Mouse (Mus musculus): ENCODE data around the gene Syk. TPM values are rescaled to one million over a fixed set of nuclear protein-coding genes. Genes with fewer than 3 reads are reported as not detected.

Syk gene
- polyA plus RNA-seq, 1 experiment from 2014 or later = 9.6 TPM

DNA sequence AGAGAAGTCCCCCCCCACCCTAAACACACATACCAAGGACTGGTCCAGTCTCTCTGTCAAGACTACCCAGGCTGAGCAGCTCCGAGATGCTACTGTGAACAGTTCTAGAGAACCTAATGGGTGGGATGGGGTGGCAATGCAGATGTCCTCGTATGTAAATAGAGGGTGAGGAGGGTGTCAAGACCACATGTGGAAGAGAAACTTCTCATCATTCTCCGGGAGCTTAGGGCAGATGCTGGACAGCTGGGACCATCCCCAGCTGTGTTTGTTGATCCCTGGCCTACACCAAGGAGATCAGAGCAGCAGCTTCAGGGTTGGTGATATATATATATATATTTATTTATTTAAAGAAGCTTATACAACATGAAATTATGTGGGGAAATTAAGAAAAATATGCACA is 22.0 kb downstream of the Syk start:
- H3K27me3 ChIP-seq (ENCODE audit: control insufficient read depth, insufficient read depth, low read length) = no peaks in the 10 kb centered on the region
- no peak overlapping the region for H3K27ac ChIP-seq (replicated peaks in 1 of 2; ENCODE audit: control insufficient read depth in 1 of 2, insufficient read depth in 1 of 2, low read depth in 2 of 2, low read length in 2 of 2)
- no peak overlapping the region for H3K4me2 ChIP-seq (ENCODE audit: low read length)
- no peak overlapping the region for H3K9ac ChIP-seq (ENCODE audit: low read length)
- ATAC-seq (ENCODE audit: insufficient number of reproducible peaks, insufficient read depth, low FRiP score, low read depth) = no peak
- H3K4me1 ChIP-seq (ENCODE audit: control insufficient read depth in 2 of 2, insufficient read depth in 2 of 2, low read length in 2 of 2) = peaks cover 8 to 12% of the 10 kb centered on the region in 2 experiments; a peak in 3 of 4 replicates
- H3K9me3 ChIP-seq (ENCODE audit: control insufficient read depth, low read length) = 0 out of 2 replicates have a peak, but pooled peaks cover 4% of the 10 kb centered on the region
- no peak overlapping the region for H3K4me3 ChIP-seq (ENCODE audit: control insufficient read depth in 1 of 2, insufficient read depth in 1 of 2, low read depth in 1 of 2, low read length in 2 of 2)
- WGBS = 92% methylated on average over 3 of the region's 3 CpGs
- H3K36me3 ChIP-seq (ENCODE audit: control insufficient read depth, insufficient read depth, low read length) = no peaks in the 10 kb centered on the region

DNA sequence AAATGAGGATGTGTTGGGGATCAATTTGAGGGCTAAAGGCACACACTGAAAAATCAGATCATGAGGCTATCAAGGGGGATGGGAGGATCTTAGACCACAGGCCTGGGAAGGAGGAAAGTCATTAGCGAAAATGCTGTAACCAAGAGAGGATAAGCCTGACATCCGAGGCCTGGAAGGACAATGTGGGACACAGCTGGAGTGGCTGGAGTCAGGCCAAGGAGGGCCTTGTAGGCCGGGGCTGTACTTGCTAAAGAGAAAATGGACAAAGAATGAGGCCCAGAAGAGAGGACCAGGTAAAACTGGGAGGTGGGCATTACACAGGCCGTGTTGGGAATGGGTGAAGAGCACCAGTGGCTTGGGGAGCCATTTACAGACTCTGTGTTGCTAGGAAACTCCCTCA is 22.9 kb downstream of the Syk start:
- Histone ChIP-seq H3K4me1 (ENCODE audit: control insufficient read depth in 2 of 2, insufficient read depth in 2 of 2, low read length in 2 of 2) (peaks cover 8 to 12% of the 10 kb centered on the region in 2 experiments; a peak in 3 of 4 replicates), H3K4me3 (ENCODE audit: control insufficient read depth in 1 of 2, insufficient read depth in 1 of 2, low read depth in 1 of 2, low read length in 2 of 2) (no peak overlapping the region), H3K27me3 (ENCODE audit: control insufficient read depth, insufficient read depth, low read length) (no peaks in the 10 kb centered on the region), H3K27ac (replicated peaks in 1 of 2; ENCODE audit: control insufficient read depth in 1 of 2, insufficient read depth in 1 of 2, low read depth in 2 of 2, low read length in 2 of 2) (no peak overlapping the region), H3K9ac (ENCODE audit: low read length) (no peak overlapping the region), H3K36me3 (ENCODE audit: control insufficient read depth, insufficient read depth, low read length) (no peaks in the 10 kb centered on the region), H3K9me3 (ENCODE audit: control insufficient read depth, low read length) (0 out of 2 replicates have a peak, but pooled peaks cover 4% of the 10 kb centered on the region), H3K4me2 (ENCODE audit: low read length) (no peak overlapping the region)
- 70% methylated on average over 4 of the region's 4 CpGs for WGBS
- ATAC-seq (ENCODE audit: insufficient number of reproducible peaks, insufficient read depth, low FRiP score, low read depth) = no peak

DNA sequence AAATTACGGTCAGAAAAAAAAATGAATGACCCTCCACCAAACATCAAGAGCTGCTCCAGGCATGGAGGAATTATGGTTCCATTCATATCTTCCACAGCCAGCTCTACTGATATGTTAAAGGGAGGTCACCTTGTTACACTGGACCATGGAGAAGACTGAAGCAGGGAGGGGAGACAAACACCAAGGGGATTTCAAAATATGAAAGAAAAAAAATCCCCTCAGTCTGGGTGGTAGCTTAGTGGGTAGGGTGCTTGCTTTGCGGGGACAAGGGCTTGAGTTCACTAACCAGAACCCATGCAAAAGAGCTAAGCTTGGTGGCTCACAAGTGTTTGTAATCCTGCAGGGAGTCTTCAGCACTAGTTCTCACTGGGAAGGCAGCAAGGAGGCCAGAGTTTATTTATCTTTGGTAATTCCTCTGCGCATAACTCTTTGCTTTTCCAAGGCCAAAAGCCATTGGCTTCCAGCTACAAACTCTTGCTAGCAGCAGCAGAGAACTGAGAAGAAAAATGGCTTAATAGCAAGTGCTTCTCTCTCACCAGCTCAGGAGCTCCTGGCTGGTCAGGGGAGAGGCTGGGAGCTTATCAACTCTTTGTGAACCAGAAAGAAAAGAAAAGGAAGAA is 23.8 kb downstream of the Syk start:
- WGBS = 71% methylated on average over 3 of the region's 3 CpGs

DNA sequence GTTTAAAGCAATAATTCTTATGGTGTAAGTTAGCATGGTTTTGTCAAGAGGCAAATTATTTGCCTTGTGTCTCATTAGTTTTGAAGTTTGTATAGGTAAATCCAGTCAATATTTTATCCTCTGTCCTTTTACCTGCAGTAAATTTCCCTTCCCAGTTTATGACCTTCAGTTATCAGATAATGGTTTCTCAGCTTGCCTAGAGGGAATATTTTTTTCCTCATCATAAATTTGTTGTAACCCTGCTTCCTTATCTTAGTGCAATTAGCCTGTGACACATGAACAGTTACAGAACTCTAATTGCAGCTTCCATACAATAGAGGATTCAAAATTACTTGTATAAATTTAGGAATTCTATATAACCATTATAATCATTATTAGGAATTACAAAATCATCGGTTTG is 25.0 kb downstream of the Syk start:
- ATAC-seq (ENCODE audit: insufficient number of reproducible peaks, insufficient read depth, low FRiP score, low read depth) = no peak
- no peak overlapping the region for H3K4me3 ChIP-seq (ENCODE audit: control insufficient read depth in 1 of 2, insufficient read depth in 1 of 2, low read depth in 1 of 2, low read length in 2 of 2)
- H3K4me2 ChIP-seq (ENCODE audit: low read length) = no peak overlapping the region
- no peaks in the 10 kb centered on the region for H3K27me3 ChIP-seq (ENCODE audit: control insufficient read depth, insufficient read depth, low read length)
- no peaks in the 10 kb centered on the region for H3K9me3 ChIP-seq (ENCODE audit: control insufficient read depth, low read length)
- H3K9ac ChIP-seq (ENCODE audit: low read length) = no peak overlapping the region
- H3K36me3 ChIP-seq (ENCODE audit: control insufficient read depth, insufficient read depth, low read length) = peaks cover 9% of the 10 kb centered on the region; the same call in 1 of the 2 replicates
- H3K4me1 ChIP-seq (ENCODE audit: control insufficient read depth in 2 of 2, insufficient read depth in 2 of 2, low read length in 2 of 2) = peaks cover 4% of the 10 kb centered on the region in 2 experiments; a peak in 3 of 4 replicates
- H3K27ac ChIP-seq (replicated peaks in 1 of 2; ENCODE audit: control insufficient read depth in 1 of 2, insufficient read depth in 1 of 2, low read depth in 2 of 2, low read length in 2 of 2) = no peak overlapping the region
- WGBS = 85% methylated on average over 1 of the region's 1 CpGs

More for the DNA sequence above, 23.8 kb downstream of the Syk start:
- H3K9ac ChIP-seq (ENCODE audit: low read length) = no peak overlapping the region
- H3K27ac ChIP-seq (replicated peaks in 1 of 2; ENCODE audit: control insufficient read depth in 1 of 2, insufficient read depth in 1 of 2, low read depth in 2 of 2, low read length in 2 of 2) = no peak overlapping the region
- H3K4me2 ChIP-seq (ENCODE audit: low read length) = no peak overlapping the region
- 0 out of 2 replicates have a peak, but pooled peaks cover 4% of the 10 kb centered on the region for H3K36me3 ChIP-seq (ENCODE audit: control insufficient read depth, insufficient read depth, low read length)
- H3K9me3 ChIP-seq (ENCODE audit: control insufficient read depth, low read length) = no peaks in the 10 kb centered on the region
- ATAC-seq (ENCODE audit: insufficient number of reproducible peaks, insufficient read depth, low FRiP score, low read depth) = no peak
- no peak overlapping the region for H3K4me3 ChIP-seq (ENCODE audit: control insufficient read depth in 1 of 2, insufficient read depth in 1 of 2, low read depth in 1 of 2, low read length in 2 of 2)
- peaks cover 8 to 12% of the 10 kb centered on the region in 2 experiments; a peak in 3 of 4 replicates for H3K4me1 ChIP-seq (ENCODE audit: control insufficient read depth in 2 of 2, insufficient read depth in 2 of 2, low read length in 2 of 2)
- no peaks in the 10 kb centered on the region for H3K27me3 ChIP-seq (ENCODE audit: control insufficient read depth, insufficient read depth, low read length)

DNA sequence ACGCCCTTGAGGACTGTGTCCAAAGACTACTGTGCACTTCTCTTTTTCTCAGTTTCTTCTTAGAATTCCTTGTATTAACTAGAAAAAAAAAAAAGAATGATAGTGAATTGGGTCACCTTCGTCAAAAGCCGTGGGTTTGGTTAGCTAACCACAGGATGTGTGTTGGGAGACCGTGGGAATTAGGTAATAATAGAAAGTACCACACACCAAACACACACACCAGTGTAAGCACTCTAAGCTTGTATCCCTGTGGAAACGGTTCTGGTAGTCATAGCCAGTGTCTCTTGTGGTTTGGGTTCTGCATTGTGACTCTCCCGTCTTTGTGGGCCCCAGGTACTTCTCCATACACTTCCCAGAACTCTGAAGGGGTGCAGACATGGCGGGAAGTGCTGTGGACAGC is 27.5 kb downstream of the Syk start:
- H3K27ac ChIP-seq (replicated peaks in 1 of 2; ENCODE audit: control insufficient read depth in 1 of 2, insufficient read depth in 1 of 2, low read depth in 2 of 2, low read length in 2 of 2) = no peak overlapping the region
- no peaks in the 10 kb centered on the region for H3K4me1 ChIP-seq (ENCODE audit: control insufficient read depth in 2 of 2, insufficient read depth in 2 of 2, low read length in 2 of 2)
- no peak overlapping the region for H3K4me3 ChIP-seq (ENCODE audit: control insufficient read depth in 1 of 2, insufficient read depth in 1 of 2, low read depth in 1 of 2, low read length in 2 of 2)
- H3K4me2 ChIP-seq (ENCODE audit: low read length) = no peak overlapping the region
- peaks cover 15% of the 10 kb centered on the region for H3K36me3 ChIP-seq (ENCODE audit: control insufficient read depth, insufficient read depth, low read length)
- ATAC-seq (ENCODE audit: insufficient number of reproducible peaks, insufficient read depth, low FRiP score, low read depth) = no peak
- no peak overlapping the region for H3K9ac ChIP-seq (ENCODE audit: low read length)
- WGBS = 84% methylated on average over 7 of the region's 7 CpGs
- no peaks in the 10 kb centered on the region for H3K27me3 ChIP-seq (ENCODE audit: control insufficient read depth, insufficient read depth, low read length)
- no peaks in the 10 kb centered on the region for H3K9me3 ChIP-seq (ENCODE audit: control insufficient read depth, low read length)

DNA sequence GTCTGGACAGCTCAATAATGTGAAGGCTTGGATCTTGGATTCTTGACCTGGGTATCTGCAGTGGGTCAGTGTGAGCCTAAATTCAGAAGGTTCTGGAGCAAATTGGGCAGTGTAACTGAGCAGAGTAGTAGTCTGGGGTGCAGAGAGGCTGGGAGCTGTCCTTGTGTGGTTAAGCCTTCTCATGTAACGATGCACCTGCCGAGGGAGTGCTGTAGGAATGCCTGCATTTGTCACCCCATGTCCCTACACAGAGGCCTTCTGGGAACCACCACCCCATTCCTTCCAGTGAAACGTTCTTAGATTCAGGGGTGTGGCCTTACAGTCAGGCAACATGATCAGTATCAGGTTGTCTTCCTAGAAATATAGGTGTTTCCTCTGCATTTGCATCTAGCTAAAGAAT is 30.3 kb downstream of the Syk start:
- H3K27me3 ChIP-seq (ENCODE audit: control insufficient read depth, insufficient read depth, low read length) = no peaks in the 10 kb centered on the region
- no peak overlapping the region for H3K4me3 ChIP-seq (ENCODE audit: control insufficient read depth in 1 of 2, insufficient read depth in 1 of 2, low read depth in 1 of 2, low read length in 2 of 2)
- H3K27ac ChIP-seq (replicated peaks in 1 of 2; ENCODE audit: control insufficient read depth in 1 of 2, insufficient read depth in 1 of 2, low read depth in 2 of 2, low read length in 2 of 2) = no peak overlapping the region
- H3K9me3 ChIP-seq (ENCODE audit: control insufficient read depth, low read length) = no peaks in the 10 kb centered on the region
- peaks cover 15% of the 10 kb centered on the region for H3K36me3 ChIP-seq (ENCODE audit: control insufficient read depth, insufficient read depth, low read length)
- WGBS = 78% methylated on average over 3 of the region's 3 CpGs
- H3K9ac ChIP-seq (ENCODE audit: low read length) = no peak overlapping the region
- no peak for ATAC-seq (ENCODE audit: insufficient number of reproducible peaks, insufficient read depth, low FRiP score, low read depth)
- H3K4me1 ChIP-seq (ENCODE audit: control insufficient read depth in 2 of 2, insufficient read depth in 2 of 2, low read length in 2 of 2) = no peaks in the 10 kb centered on the region
- no peak overlapping the region for H3K4me2 ChIP-seq (ENCODE audit: low read length)

DNA sequence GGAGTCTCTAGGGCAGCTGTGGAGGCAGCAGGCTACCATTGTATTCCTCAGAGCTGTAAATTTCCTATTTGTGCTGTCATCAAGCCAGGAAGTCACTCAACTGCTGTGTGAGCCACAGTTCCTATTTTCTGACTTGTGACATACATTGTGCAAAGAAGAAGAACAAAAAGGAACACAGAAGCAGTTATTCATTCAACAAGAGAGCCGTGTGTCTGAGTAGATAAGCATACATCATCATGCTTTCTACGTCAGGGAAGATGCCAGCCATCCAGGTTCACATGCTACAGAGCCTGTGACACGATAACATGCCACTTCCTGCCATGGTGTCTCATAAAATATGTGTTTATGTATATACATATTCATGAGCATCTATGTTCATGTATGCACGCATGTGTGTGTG is 32.1 kb downstream of the Syk start:
- H3K4me1 ChIP-seq (ENCODE audit: control insufficient read depth in 2 of 2, insufficient read depth in 2 of 2, low read length in 2 of 2) = no peaks in the 10 kb centered on the region; a peak in 1 of 4 replicates
- no peak for ATAC-seq (ENCODE audit: insufficient number of reproducible peaks, insufficient read depth, low FRiP score, low read depth)
- no peaks in the 10 kb centered on the region for H3K9me3 ChIP-seq (ENCODE audit: control insufficient read depth, low read length)
- H3K4me2 ChIP-seq (ENCODE audit: low read length) = no peak overlapping the region
- H3K27me3 ChIP-seq (ENCODE audit: control insufficient read depth, insufficient read depth, low read length) = no peaks in the 10 kb centered on the region
- WGBS = 80% methylated on average over 4 of the region's 4 CpGs
- H3K4me3 ChIP-seq (ENCODE audit: control insufficient read depth in 1 of 2, insufficient read depth in 1 of 2, low read depth in 1 of 2, low read length in 2 of 2) = no peak overlapping the region
- H3K9ac ChIP-seq (ENCODE audit: low read length) = no peak overlapping the region
- no peak overlapping the region for H3K27ac ChIP-seq (replicated peaks in 1 of 2; ENCODE audit: control insufficient read depth in 1 of 2, insufficient read depth in 1 of 2, low read depth in 2 of 2, low read length in 2 of 2)
- H3K36me3 ChIP-seq (ENCODE audit: control insufficient read depth, insufficient read depth, low read length) = peaks cover 15% of the 10 kb centered on the region

All from heart, embryonic 14.5 days (tissue).